Mouse (Mus musculus): ENCODE data around the gene Kctd21. TPM values are rescaled to one million over a fixed set of nuclear protein-coding genes. Genes with fewer than 3 reads are reported as not detected.

The Kctd21 gene
- polyA plus RNA-seq, 1 experiment from 2014 or later = 6.7 TPM

GRCm38 (mm10) chr7:97303614-97304013, 28.5 kb upstream of the Kctd21 start:
- Histone ChIP-seq H3K4me2 (ENCODE audit: low read length) (no peak overlapping the region), H3K9me3 (replicated peaks; ENCODE audit: control insufficient read depth, low read length, poor library complexity, severe bottlenecking) (no peaks in the 10 kb centered on the region), H3K9ac (ENCODE audit: low read depth, low read length) (no peak overlapping the region), H3K27me3 (ENCODE audit: control insufficient read depth, insufficient read depth, low read depth, low read length) (no peaks in the 10 kb centered on the region), H3K4me3 (ENCODE audit: low read depth, low read length) (no peak overlapping the region), H3K27ac (ENCODE audit: low read length) (no peak overlapping the region), H3K4me1 (ENCODE audit: control insufficient read depth, insufficient read depth, low read length) (no peaks in the 10 kb centered on the region), H3K36me3 (ENCODE audit: control insufficient read depth, insufficient read depth, low read length) (peaks cover 25% of the 10 kb centered on the region)
- ATAC-seq = no peak
- WGBS = 81% methylated on average over 2 of the region's 2 CpGs

- Histone ChIP-seq H3K27me3 (ENCODE audit: control insufficient read depth, insufficient read depth, low read depth, low read length) (no peaks in the 10 kb centered on the region), H3K9me3 (replicated peaks; ENCODE audit: control insufficient read depth, low read length, poor library complexity, severe bottlenecking) (no peaks in the 10 kb centered on the region), H3K9ac (ENCODE audit: low read depth, low read length) (no peak overlapping the region), H3K4me1 (ENCODE audit: control insufficient read depth, insufficient read depth, low read length) (no peaks in the 10 kb centered on the region), H3K4me3 (ENCODE audit: low read depth, low read length) (no peak overlapping the region), H3K27ac (ENCODE audit: low read length) (no peak overlapping the region), H3K36me3 (ENCODE audit: control insufficient read depth, insufficient read depth, low read length) (peaks cover 24% of the 10 kb centered on the region), H3K4me2 (ENCODE audit: low read length) (no peak overlapping the region)
- ATAC-seq = no peak
These were observed 27.7 kb upstream of the Kctd21 start for GRCm38 (mm10) chr7:97304471-97304870.

- WGBS = 93% methylated on average over 4 of the region's 4 CpGs
- Histone ChIP-seq H3K9me3 (replicated peaks; ENCODE audit: control insufficient read depth, low read length, poor library complexity, severe bottlenecking) (no peaks in the 10 kb centered on the region), H3K4me3 (ENCODE audit: low read depth, low read length) (no peak overlapping the region), H3K4me1 (ENCODE audit: control insufficient read depth, insufficient read depth, low read length) (no peaks in the 10 kb centered on the region), H3K27me3 (ENCODE audit: control insufficient read depth, insufficient read depth, low read depth, low read length) (no peaks in the 10 kb centered on the region), H3K4me2 (ENCODE audit: low read length) (no peak overlapping the region), H3K27ac (ENCODE audit: low read length) (no peak overlapping the region), H3K9ac (ENCODE audit: low read depth, low read length) (no peak overlapping the region), H3K36me3 (ENCODE audit: control insufficient read depth, insufficient read depth, low read length) (peaks cover 27% of the 10 kb centered on the region)
- no peak for ATAC-seq
These were observed 26.9 kb upstream of the Kctd21 start for GRCm38 (mm10) chr7:97305206-97305605.

GRCm38 (mm10) chr7:97306813-97307212, 25.3 kb upstream of the Kctd21 start:
- Histone ChIP-seq H3K27ac (ENCODE audit: low read length) (no peak overlapping the region), H3K4me3 (ENCODE audit: low read depth, low read length) (no peak overlapping the region), H3K4me2 (ENCODE audit: low read length) (no peak overlapping the region), H3K9ac (ENCODE audit: low read depth, low read length) (no peak overlapping the region), H3K4me1 (ENCODE audit: control insufficient read depth, insufficient read depth, low read length) (no peaks in the 10 kb centered on the region), H3K36me3 (ENCODE audit: control insufficient read depth, insufficient read depth, low read length) (peaks cover 36% of the 10 kb centered on the region), H3K27me3 (ENCODE audit: control insufficient read depth, insufficient read depth, low read depth, low read length) (no peaks in the 10 kb centered on the region), H3K9me3 (replicated peaks; ENCODE audit: control insufficient read depth, low read length, poor library complexity, severe bottlenecking) (no peaks in the 10 kb centered on the region)
- ATAC-seq = no peak
- WGBS = 98% methylated on average over 2 of the region's 2 CpGs

- WGBS = 100% methylated on average over 1 of the region's 1 CpGs
These were observed 24.6 kb upstream of the Kctd21 start for GRCm38 (mm10) chr7:97307546-97307945.

GRCm38 (mm10) chr7:97309461-97310340, 22.4 kb upstream of the Kctd21 start:
- no peaks in the 10 kb centered on the region for H3K9me3 ChIP-seq (replicated peaks; ENCODE audit: control insufficient read depth, low read length, poor library complexity, severe bottlenecking)
- H3K27ac ChIP-seq (ENCODE audit: low read length) = no peak overlapping the region
- 80% methylated on average over 4 of the region's 4 CpGs for WGBS
- ATAC-seq = no peak
- no peak overlapping the region for H3K4me2 ChIP-seq (ENCODE audit: low read length)
- H3K27me3 ChIP-seq (ENCODE audit: control insufficient read depth, insufficient read depth, low read depth, low read length) = no peaks in the 10 kb centered on the region
- H3K4me3 ChIP-seq (ENCODE audit: low read depth, low read length) = no peak overlapping the region
- H3K36me3 ChIP-seq (ENCODE audit: control insufficient read depth, insufficient read depth, low read length) = peaks cover 39% of the 10 kb centered on the region
- no peak overlapping the region for H3K9ac ChIP-seq (ENCODE audit: low read depth, low read length)
- H3K4me1 ChIP-seq (ENCODE audit: control insufficient read depth, insufficient read depth, low read length) = no peaks in the 10 kb centered on the region

More at GRCm38 (mm10) chr7:97307546-97307945, 24.6 kb upstream of the Kctd21 start:
- ATAC-seq = no peak
- Histone ChIP-seq H3K4me1 (ENCODE audit: control insufficient read depth, insufficient read depth, low read length) (no peaks in the 10 kb centered on the region), H3K27ac (ENCODE audit: low read length) (no peak overlapping the region), H3K4me2 (ENCODE audit: low read length) (no peak overlapping the region), H3K9ac (ENCODE audit: low read depth, low read length) (no peak overlapping the region), H3K36me3 (ENCODE audit: control insufficient read depth, insufficient read depth, low read length) (peaks cover 40% of the 10 kb centered on the region), H3K27me3 (ENCODE audit: control insufficient read depth, insufficient read depth, low read depth, low read length) (no peaks in the 10 kb centered on the region), H3K4me3 (ENCODE audit: low read depth, low read length) (no peak overlapping the region), H3K9me3 (replicated peaks; ENCODE audit: control insufficient read depth, low read length, poor library complexity, severe bottlenecking) (no peaks in the 10 kb centered on the region)

- WGBS = 88% methylated on average over 3 of the region's 3 CpGs
- ATAC-seq = no peak
- H3K4me3 ChIP-seq (ENCODE audit: low read depth, low read length) = no peak overlapping the region
- H3K27ac ChIP-seq (ENCODE audit: low read length) = no peak overlapping the region
- no peaks in the 10 kb centered on the region for H3K9me3 ChIP-seq (replicated peaks; ENCODE audit: control insufficient read depth, low read length, poor library complexity, severe bottlenecking)
- H3K9ac ChIP-seq (ENCODE audit: low read depth, low read length) = no peak overlapping the region
- peaks cover 38% of the 10 kb centered on the region for H3K36me3 ChIP-seq (ENCODE audit: control insufficient read depth, insufficient read depth, low read length)
- no peaks in the 10 kb centered on the region for H3K27me3 ChIP-seq (ENCODE audit: control insufficient read depth, insufficient read depth, low read depth, low read length)
- no peak overlapping the region for H3K4me2 ChIP-seq (ENCODE audit: low read length)
- H3K4me1 ChIP-seq (ENCODE audit: control insufficient read depth, insufficient read depth, low read length) = no peaks in the 10 kb centered on the region
These were observed 21.8 kb upstream of the Kctd21 start for GRCm38 (mm10) chr7:97310341-97310635.

- H3K4me2 ChIP-seq (ENCODE audit: low read length) = no peak overlapping the region
- ATAC-seq = no peak
- H3K9ac ChIP-seq (ENCODE audit: low read depth, low read length) = no peak overlapping the region
- WGBS = 92% methylated on average over 14 of the region's 14 CpGs
- peaks cover 37% of the 10 kb centered on the region for H3K36me3 ChIP-seq (ENCODE audit: control insufficient read depth, insufficient read depth, low read length)
- H3K27ac ChIP-seq (ENCODE audit: low read length) = no peak overlapping the region
- no peaks in the 10 kb centered on the region for H3K4me1 ChIP-seq (ENCODE audit: control insufficient read depth, insufficient read depth, low read length)
- H3K4me3 ChIP-seq (ENCODE audit: low read depth, low read length) = no peak overlapping the region
- H3K9me3 ChIP-seq (replicated peaks; ENCODE audit: control insufficient read depth, low read length, poor library complexity, severe bottlenecking) = no peaks in the 10 kb centered on the region
- H3K27me3 ChIP-seq (ENCODE audit: control insufficient read depth, insufficient read depth, low read depth, low read length) = no peaks in the 10 kb centered on the region
These were observed 20.5 kb upstream of the Kctd21 start for GRCm38 (mm10) chr7:97311620-97312019.

GRCm38 (mm10) chr7:97312196-97312595, 19.9 kb upstream of the Kctd21 start:
- peaks cover 34% of the 10 kb centered on the region for H3K36me3 ChIP-seq (ENCODE audit: control insufficient read depth, insufficient read depth, low read length)
- no peak overlapping the region for H3K4me3 ChIP-seq (ENCODE audit: low read depth, low read length)
- H3K9me3 ChIP-seq (replicated peaks; ENCODE audit: control insufficient read depth, low read length, poor library complexity, severe bottlenecking) = no peaks in the 10 kb centered on the region
- H3K4me2 ChIP-seq (ENCODE audit: low read length) = no peak overlapping the region
- no peaks in the 10 kb centered on the region for H3K4me1 ChIP-seq (ENCODE audit: control insufficient read depth, insufficient read depth, low read length)
- no peaks in the 10 kb centered on the region for H3K27me3 ChIP-seq (ENCODE audit: control insufficient read depth, insufficient read depth, low read depth, low read length)
- no peak overlapping the region for H3K9ac ChIP-seq (ENCODE audit: low read depth, low read length)
- 91% methylated on average over 17 of the region's 17 CpGs for WGBS
- H3K27ac ChIP-seq (ENCODE audit: low read length) = no peak overlapping the region
- no peak for ATAC-seq
